Mouse (Mus musculus) hindbrain, postnatal 0 days (tissue): ENCODE measurements around the gene Mgrn1. TPM values are rescaled to one million over a fixed set of nuclear protein-coding genes. Genes with fewer than 3 reads are reported as not detected.

ENCODE experiments used
- ATAC-seq: fragments of 200-750 bp; cut with Nextera tagmentation; 2 replicates; pipeline ENCODE4 v1.8.0; 2017; ENCODE audit warnings: mild to moderate bottlenecking, moderate TSS enrichment, moderate library complexity
- DNase-seq: peaks from one replicate; pipeline ENCODE4 v3.0.0-alpha.2; 2015; ENCODE audit warnings: low spot score
- H3K27ac ChIP-seq: fragments of 300-500 bp; sonication (generic); 2 replicates; pipeline ENCODE4 v1.5.1; 2014; ENCODE audit warnings: mild to moderate bottlenecking
- H3K27me3 ChIP-seq: fragments of 300-500 bp; sonication (generic); 2 replicates; pipeline ENCODE4 v1.6.1; 2014; ENCODE audit warnings: low read length, mixed read lengths; ENCODE audit not compliant: insufficient read depth
- H3K36me3 ChIP-seq: fragments of 300-500 bp; sonication (generic); 2 replicates; pipeline ENCODE4 v1.6.1; 2014; ENCODE audit warnings: low read length, mixed read lengths; ENCODE audit not compliant: insufficient read depth
- H3K4me1 ChIP-seq: fragments of 300-500 bp; sonication (generic); 2 replicates; pipeline ENCODE4 v1.6.1; 2014; ENCODE audit warnings: antibody characterized with exemption, low read length, mixed read lengths; ENCODE audit not compliant: insufficient read depth
- H3K4me2 ChIP-seq: fragments of 300-500 bp; sonication (generic); 2 replicates; pipeline ENCODE4 v1.6.1; 2014; ENCODE audit warnings: low read depth, mild to moderate bottlenecking, low read length, moderate library complexity, mixed read lengths
- H3K4me3 ChIP-seq: fragments of 300-500 bp; sonication (generic); 2 replicates; pipeline ENCODE4 v1.5.1; 2014; ENCODE audit warnings: low read length
- H3K9ac ChIP-seq: fragments of 300-500 bp; sonication (generic); replicated peaks from 2 replicates; pipeline ENCODE4 v1.6.1; 2014; ENCODE audit warnings: mild to moderate bottlenecking, low read length, moderate library complexity, mixed read lengths
- H3K9me3 ChIP-seq: fragments of 300-500 bp; sonication (generic); 2 replicates; pipeline ENCODE4 v1.6.1; 2016; ENCODE audit warnings: low read length, mixed read lengths
- CTCF ChIP-seq: IDR thresholded peaks from 2 replicates; pipeline ENCODE4 v1.5.1; 2016; ENCODE audit warnings: antibody characterized with exemption, control low read depth, low read depth
- WGBS: fragments of 180-500 bp; shearing (Covaris S2); extraction: QIAGEN DNeasy Blood & Tissue Kit; methylation state at CpG from one replicate; pipeline ENCODE4 v1.1.7; 2014; 5-methylcytosine and 5-hydroxymethylcytosine counted together
- polyA plus RNA-seq: library from polyadenylated mRNA; unstranded; fragments of >200 nt; fragmentation: Nextera tagmentation; extraction: Ambion mirVana; gene quantifications from 2 replicates; pipeline ENCODE4 v1.2.1, GENCODE M21; 2015
- total RNA-seq: library from RNA; depleted of rRNA; stranded (reverse); fragments of >200 nt; gene quantifications from 2 replicates; pipeline ENCODE4 v1.2.3, GENCODE M21; 2014

Mgrn1 gene
- total and polyA plus RNA-seq, 2 experiments from 2014 or later = 126 to 235 TPM

- Histone ChIP-seq H3K9ac (peak overlapping the region; percentile 95), H3K4me1 (peaks cover 14% of the 10 kb centered on the region), H3K27me3 (no peaks in the 10 kb centered on the region), H3K36me3 (no peaks in the 10 kb centered on the region), H3K27ac (peak overlapping the region; percentile 93), H3K4me2 (peak overlapping the region; percentile 87), H3K4me3 (peak overlapping the region; percentile 93), H3K9me3 (no peaks in the 10 kb centered on the region)
- no peak; the same call in 1 of the 2 replicates for ATAC-seq
- WGBS = under 1% methylated on average over 8 of the region's 8 CpGs
- TF ChIP-seq CTCF = no peak
- DNase-seq = no peak
Observed at GRCm38 (mm10) chr16:4886690-4887020, 606 bp downstream of the Mgrn1 start.

DNA sequence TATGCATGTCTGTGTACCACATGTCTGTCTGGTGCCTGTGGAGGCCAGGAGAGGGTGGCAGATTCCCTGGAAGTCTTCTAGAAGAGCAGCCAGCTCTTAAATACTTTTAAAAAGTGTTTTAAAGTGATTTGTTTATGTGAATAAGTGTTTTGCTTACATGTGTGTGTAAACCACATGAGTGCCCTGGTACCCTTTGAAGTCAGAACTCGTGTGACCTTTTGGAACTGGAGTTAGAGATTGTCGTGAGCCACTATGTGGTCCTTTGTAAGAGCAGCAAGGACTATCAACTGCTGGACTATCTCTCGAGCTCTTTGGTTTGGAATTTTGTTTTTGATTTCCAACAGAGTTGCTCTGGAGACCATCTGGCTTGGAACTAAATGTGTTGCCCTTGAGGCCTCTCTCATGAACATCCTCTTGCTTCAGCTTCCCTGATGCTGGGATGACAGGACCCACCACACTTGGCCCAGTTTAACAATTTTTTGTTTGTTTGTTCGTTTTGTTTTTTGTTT, 4.2 kb downstream of the Mgrn1 start:
- Histone ChIP-seq H3K9me3 (no peaks in the 10 kb centered on the region), H3K4me1 (peaks cover 14% of the 10 kb centered on the region), H3K27me3 (no peaks in the 10 kb centered on the region), H3K4me2 (no peak overlapping the region), H3K36me3 (no peaks in the 10 kb centered on the region), H3K4me3 (no peak overlapping the region), H3K27ac (no peak overlapping the region), H3K9ac (no peak overlapping the region)
- TF ChIP-seq CTCF = no peak
- whole genome bisulfite sequencing = 63% methylated on average over 4 of the region's 4 CpGs
- ATAC-seq (no peak), DNase-seq (no peak)

DNA sequence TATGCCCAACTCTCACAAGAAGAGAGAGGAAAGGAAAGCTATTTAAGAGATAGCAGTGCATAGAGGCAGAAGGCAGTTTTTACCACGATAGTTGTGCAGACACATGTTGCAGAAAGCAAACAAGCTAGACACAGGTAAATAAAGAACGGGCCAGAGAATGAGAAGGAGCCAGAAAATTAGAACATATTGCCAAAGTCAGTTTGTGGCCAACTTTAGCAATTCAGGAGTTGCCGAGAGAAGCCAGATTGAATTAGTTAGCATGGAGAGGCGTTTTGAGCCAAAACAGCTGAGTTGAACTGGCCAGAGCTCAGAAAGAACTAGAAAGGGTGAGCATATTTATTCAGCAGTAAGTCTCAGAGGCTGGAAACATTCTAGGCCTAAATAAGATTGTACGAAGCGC, 6.1 kb downstream of the Mgrn1 start:
- Histone ChIP-seq H3K27me3 (no peaks in the 10 kb centered on the region), H3K9ac (no peak overlapping the region), H3K4me1 (peaks cover 13% of the 10 kb centered on the region), H3K4me3 (no peak overlapping the region), H3K27ac (no peak overlapping the region), H3K9me3 (no peaks in the 10 kb centered on the region), H3K4me2 (no peak overlapping the region), H3K36me3 (no peaks in the 10 kb centered on the region)
- ATAC-seq (no peak), DNase-seq (no peak)
- 72% methylated on average over 6 of the region's 6 CpGs for WGBS
- TF ChIP-seq CTCF = no peak

- no peaks in the 10 kb centered on the region for H3K36me3 ChIP-seq
- H3K4me3 ChIP-seq = no peak overlapping the region
- H3K9me3 ChIP-seq = no peaks in the 10 kb centered on the region
- DNase-seq (no peak), ATAC-seq (no peak)
- H3K9ac ChIP-seq = no peak overlapping the region
- no peak overlapping the region for H3K27ac ChIP-seq
- H3K4me1 ChIP-seq = no peaks in the 10 kb centered on the region
- WGBS = 79% methylated on average over 7 of the region's 7 CpGs
- no peak for TF ChIP-seq CTCF
- no peak overlapping the region for H3K4me2 ChIP-seq
- no peaks in the 10 kb centered on the region for H3K27me3 ChIP-seq
Observed at GRCm38 (mm10) chr16:4894201-4894908, 8.3 kb downstream of the Mgrn1 start.

DNA sequence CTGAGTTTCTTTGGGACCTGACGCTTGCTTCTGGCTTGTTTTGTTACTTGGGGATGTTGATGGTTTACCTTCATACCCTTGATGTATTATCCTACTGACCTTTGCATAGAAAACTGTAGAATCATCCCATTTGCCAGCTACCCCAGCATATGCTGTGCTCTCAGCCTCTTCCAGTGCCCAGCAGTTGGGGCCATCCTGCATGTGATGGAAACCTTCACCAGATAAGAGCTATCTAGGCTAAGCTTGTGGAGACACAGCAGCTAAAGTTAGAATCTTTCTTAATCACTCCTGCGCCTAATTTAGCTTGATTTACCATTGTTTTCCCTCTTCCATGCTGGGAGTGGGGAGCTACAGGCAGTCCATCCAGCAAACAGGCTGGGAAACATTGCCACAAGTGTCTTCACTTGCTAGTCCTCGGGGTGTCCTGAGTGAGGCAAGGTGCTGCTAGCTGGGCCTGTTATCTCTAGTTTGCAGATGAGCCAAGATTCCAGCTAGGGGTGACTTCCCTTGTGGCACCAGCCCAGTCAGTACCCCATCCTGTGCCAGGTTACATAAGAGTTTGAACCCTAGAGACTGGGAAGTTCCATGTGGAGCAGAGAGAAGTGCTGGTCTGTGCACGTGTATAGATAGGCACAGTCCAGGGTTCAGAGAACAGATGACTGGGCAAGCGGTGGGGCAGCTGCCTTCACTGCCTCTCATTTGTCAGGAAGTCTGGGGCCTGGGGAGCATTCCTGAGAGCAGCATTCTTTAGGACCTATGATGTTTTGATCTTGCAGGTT, 10.4 kb downstream of the Mgrn1 start:
- H3K36me3 ChIP-seq = no peaks in the 10 kb centered on the region
- no peak overlapping the region for H3K27ac ChIP-seq
- no peak overlapping the region for H3K9ac ChIP-seq
- no peak for DNase-seq
- 81% methylated on average over 5 of the region's 5 CpGs for WGBS
- H3K4me1 ChIP-seq = no peaks in the 10 kb centered on the region
- H3K9me3 ChIP-seq = no peaks in the 10 kb centered on the region
- ATAC-seq = no peak
- no peak overlapping the region for H3K4me3 ChIP-seq
- no peaks in the 10 kb centered on the region for H3K27me3 ChIP-seq
- H3K4me2 ChIP-seq = no peak overlapping the region
- TF ChIP-seq CTCF = no peak

DNA sequence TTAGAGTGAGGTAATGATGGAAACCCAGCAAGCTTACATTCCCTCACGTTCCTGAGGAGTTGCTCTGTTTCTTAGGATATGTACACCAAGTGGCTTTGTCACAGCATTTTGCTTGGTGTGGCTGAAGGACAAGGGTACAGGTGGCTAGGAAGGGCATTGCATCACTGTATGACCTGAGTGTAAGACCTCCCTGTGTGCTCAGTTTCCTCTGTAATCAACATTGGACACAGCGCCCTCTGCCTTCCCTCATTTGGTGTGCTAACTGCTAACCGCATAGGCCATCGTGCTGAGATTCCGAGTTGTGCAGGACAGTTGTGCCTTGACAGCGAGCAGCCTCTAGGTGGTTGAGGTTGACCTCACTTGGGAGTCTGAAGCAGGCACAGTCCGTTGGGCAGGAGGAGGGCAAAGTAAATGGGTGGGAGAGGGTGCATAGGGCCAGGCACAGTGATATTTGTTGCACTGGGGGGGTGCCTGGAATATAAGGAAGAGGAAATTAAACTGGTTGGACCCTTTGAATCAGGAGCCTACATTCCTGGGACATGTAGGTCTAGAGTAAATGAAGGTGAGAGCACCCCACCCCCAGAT, 11.2 kb downstream of the Mgrn1 start:
- ATAC-seq (no peak), DNase-seq (no peak)
- no peaks in the 10 kb centered on the region for H3K36me3 ChIP-seq
- no peaks in the 10 kb centered on the region for H3K9me3 ChIP-seq
- TF ChIP-seq CTCF = peak; percentile 37
- H3K4me3 ChIP-seq = no peak overlapping the region
- no peak overlapping the region for H3K27ac ChIP-seq
- WGBS = 57% methylated on average over 7 of the region's 7 CpGs
- H3K9ac ChIP-seq = no peak overlapping the region
- H3K27me3 ChIP-seq = no peaks in the 10 kb centered on the region
- no peaks in the 10 kb centered on the region for H3K4me1 ChIP-seq
- no peak overlapping the region for H3K4me2 ChIP-seq
